Mouse (Mus musculus) ES-Bruce4 (cell line): ENCODE measurements at regions not wholly inside any gene's neighbourhood (a gene's known extent, or its start where the extent isn't known, plus 50 kb on each side); places are given as distances from the start of the nearest gene placed in this dataset.

Experiments used
- CTCF ChIP-seq: IDR thresholded peaks from one replicate; pipeline ENCODE4 v1.8.1; 2011; ENCODE audit warnings: low read depth, low read length
- EP300 ChIP-seq: IDR thresholded peaks from 2 replicates; pipeline ENCODE4 v1.6.1; 2011; ENCODE audit warnings: low read depth, low read length; ENCODE audit not compliant: insufficient read depth
- POLR2A ChIP-seq: IDR thresholded peaks from one replicate; pipeline ENCODE4 v1.8.1; 2011; ENCODE audit warnings: low read length; ENCODE audit not compliant: insufficient read depth

- no peak for TF ChIP-seq CTCF
- TF ChIP-seq POLR2A = no peak
- no peak for TF ChIP-seq EP300
Measured at GRCm38 (mm10) chr2:173456924-173457623, 65.3 kb upstream of the 1700021F07Rik start.
